Mouse (Mus musculus) E14TG2a.4 (cell line): ENCODE results near the gene Osbpl9.

ENCODE experiments used
- CTCF ChIP-seq: conservative IDR thresholded peaks from 2 replicates; pipeline ENCODE4 v1.5.1; 2014; ENCODE audit warnings: low read length
- NANOG ChIP-seq: IDR thresholded peaks from 2 replicates; pipeline ENCODE4 v1.6.1; 2014; ENCODE audit warnings: borderline replicate concordance, low read length, mixed read lengths
- POU5F1 ChIP-seq: IDR thresholded peaks from 2 replicates; pipeline ENCODE4 v1.6.1; 2014; ENCODE audit warnings: low read length, borderline replicate concordance

DNA sequence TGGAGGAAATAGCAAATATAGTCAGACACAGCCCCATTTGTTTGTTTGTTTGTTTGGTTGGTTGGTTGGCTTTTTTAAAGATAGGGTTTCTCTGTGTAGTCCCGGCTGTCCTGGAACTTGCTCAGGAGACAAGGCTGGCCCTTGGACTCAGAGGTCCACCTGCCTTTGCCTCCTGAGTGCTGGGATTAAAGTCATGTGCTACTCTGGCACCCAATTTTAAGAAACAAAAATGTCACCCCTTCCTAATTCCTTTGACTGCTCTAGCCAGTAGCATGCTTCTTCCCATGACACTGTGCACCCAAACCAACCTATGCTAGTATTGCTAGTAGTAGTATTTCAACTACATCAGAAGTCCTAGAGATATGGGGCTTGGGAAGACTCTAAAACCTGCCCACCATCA is 87.8 kb downstream of the Osbpl9 start:
- no peak for TF ChIP-seq CTCF
- no peak for TF ChIP-seq POU5F1
- no peak for TF ChIP-seq NANOG
